Mouse (Mus musculus) ES-CJ7 (cell line): ENCODE data around the gene Wscd2.
A peak's percentile ranks its signal among the peaks of the same experiment; 100 is the strongest.

ENCODE experiments used
- DNase-seq: peaks from one replicate; pipeline ENCODE4 v3.0.0; 2011; ENCODE audit warnings: low read depth, low spot score

Wscd2 gene

GRCm38 (mm10) chr5:113580801-113581200 is 90.7 kb downstream of the Wscd2 start:
- DNase-seq: peak; percentile 68

- DNase-seq: no peak
Observed at GRCm38 (mm10) chr5:113583424-113584162, 93.5 kb downstream of the Wscd2 start.

- no peak for DNase-seq
Observed at GRCm38 (mm10) chr5:113584439-113584838, 94.3 kb downstream of the Wscd2 start.

- peak; percentile 80 for DNase-seq
Observed at GRCm38 (mm10) chr5:113585619-113586457, 95.7 kb downstream of the Wscd2 start.

- peak; percentile 80 for DNase-seq
Observed at GRCm38 (mm10) chr5:113586458-113586849, 96.3 kb downstream of the Wscd2 start.

- DNase-seq: no peak
Observed at GRCm38 (mm10) chr5:113590010-113590640, 100.0 kb downstream of the Wscd2 start.

- DNase-seq: no peak
Observed at GRCm38 (mm10) chr5:113591166-113591565, 101.0 kb downstream of the Wscd2 start.

- DNase-seq: peak; percentile 89
Observed at GRCm38 (mm10) chr5:113591751-113592230, 101.7 kb downstream of the Wscd2 start.

- peak; percentile 57 for DNase-seq
Observed at GRCm38 (mm10) chr5:113593911-113594705, 104.0 kb downstream of the Wscd2 start.

- peak; percentile 89 for DNase-seq
Observed at GRCm38 (mm10) chr5:113596252-113596651, 106.1 kb downstream of the Wscd2 start.

GRCm38 (mm10) chr5:113596780-113597353 is 106.7 kb downstream of the Wscd2 start:
- DNase-seq: peak; percentile 80

- peak; percentile 95 for DNase-seq
Observed at GRCm38 (mm10) chr5:113600181-113600580, 110.0 kb downstream of the Wscd2 start.

GRCm38 (mm10) chr5:113600803-113601202 is 110.7 kb downstream of the Wscd2 start:
- DNase-seq: no peak

GRCm38 (mm10) chr5:113603471-113603870 is 113.3 kb downstream of the Wscd2 start:
- no peak for DNase-seq

GRCm38 (mm10) chr5:113604758-113605157 is 114.6 kb downstream of the Wscd2 start:
- no peak for DNase-seq

GRCm38 (mm10) chr5:113606121-113606520 is 116.0 kb downstream of the Wscd2 start:
- no peak for DNase-seq

GRCm38 (mm10) chr5:113606961-113607785 is 117.0 kb downstream of the Wscd2 start:
- DNase-seq: no peak

- no peak for DNase-seq
Observed at GRCm38 (mm10) chr5:113607941-113608431, 117.9 kb downstream of the Wscd2 start.

- no peak for DNase-seq
Observed at GRCm38 (mm10) chr5:113608511-113608910, 118.4 kb downstream of the Wscd2 start.

- no peak for DNase-seq
Observed at GRCm38 (mm10) chr5:113609891-113610290, 119.8 kb downstream of the Wscd2 start.
